Mouse (Mus musculus): ENCODE measurements at regions not wholly inside any gene's neighbourhood (a gene's known extent, or its start where the extent isn't known, plus 50 kb on each side); places are given as distances from the start of the nearest gene placed in this dataset.

DNA sequence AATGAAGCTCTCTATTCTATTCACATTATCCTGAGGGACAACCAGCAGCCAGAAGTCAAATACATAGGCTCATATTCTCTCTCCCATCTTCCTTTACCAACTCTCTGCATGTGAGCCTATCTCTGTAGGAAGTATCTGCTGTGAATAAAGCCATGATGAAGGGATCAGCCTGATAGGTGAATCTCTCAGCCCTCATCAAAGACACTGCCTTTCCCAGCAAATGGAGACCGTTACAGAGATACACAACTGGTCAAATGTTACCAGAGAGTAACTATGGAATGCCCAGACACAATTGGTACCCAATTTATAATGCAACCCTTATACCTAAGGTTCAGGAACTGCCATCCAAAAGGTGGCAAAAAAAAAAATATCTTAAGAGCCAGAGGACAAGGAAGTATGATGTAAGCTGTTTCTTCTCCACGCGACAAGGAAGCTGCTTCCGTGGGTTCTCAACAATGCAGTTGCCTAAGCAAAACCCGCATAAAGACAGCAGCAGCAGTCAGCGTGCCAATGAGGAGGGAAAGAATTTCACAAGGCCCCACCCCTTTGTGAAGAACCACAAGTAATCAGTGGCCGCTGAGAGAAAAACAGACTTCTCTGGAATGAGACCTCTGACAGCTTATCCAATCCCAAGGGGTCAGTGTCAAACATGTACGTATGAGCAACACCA, 248.9 kb downstream of the Dhx15 start:
- no peak for ATAC-seq
- Histone ChIP-seq H3K4me3 (no peak overlapping the region), H3K9me3 (replicated peaks) (no peaks in the 10 kb centered on the region), H3K27ac (no peak overlapping the region), H3K36me3 (ENCODE audit: poor library complexity, severe bottlenecking) (no peaks in the 10 kb centered on the region), H3K27me3 (no peaks in the 10 kb centered on the region), H3K4me1 (no peaks in the 10 kb centered on the region), H3K9ac (no peak overlapping the region), H3K4me2 (no peak overlapping the region)
- WGBS = 67% methylated on average over 8 of the region's 8 CpGs

GRCm38 (mm10) chr5:51938845-51939244, 251.5 kb downstream of the Dhx15 start:
- no peak for ATAC-seq
- Histone ChIP-seq H3K4me2 (no peak overlapping the region), H3K27me3 (no peaks in the 10 kb centered on the region), H3K4me1 (no peaks in the 10 kb centered on the region), H3K4me3 (no peak overlapping the region), H3K36me3 (ENCODE audit: poor library complexity, severe bottlenecking) (no peaks in the 10 kb centered on the region), H3K27ac (no peak overlapping the region), H3K9ac (no peak overlapping the region), H3K9me3 (replicated peaks) (no peaks in the 10 kb centered on the region)
- WGBS = 91% methylated on average over 6 of the region's 6 CpGs

- Histone ChIP-seq H3K27ac (no peak overlapping the region), H3K4me3 (no peak overlapping the region), H3K4me2 (no peak overlapping the region), H3K36me3 (ENCODE audit: poor library complexity, severe bottlenecking) (no peaks in the 10 kb centered on the region), H3K4me1 (no peaks in the 10 kb centered on the region), H3K27me3 (no peaks in the 10 kb centered on the region), H3K9me3 (replicated peaks) (no peaks in the 10 kb centered on the region), H3K9ac (no peak overlapping the region)
- 92% methylated on average over 6 of the region's 6 CpGs for WGBS
- ATAC-seq = no peak
Observed at GRCm38 (mm10) chr5:51937320-51937719, 253.0 kb downstream of the Dhx15 start.

GRCm38 (mm10) chr5:51935391-51936354, 254.6 kb downstream of the Dhx15 start:
- Histone ChIP-seq H3K9me3 (replicated peaks) (no peaks in the 10 kb centered on the region), H3K27me3 (no peaks in the 10 kb centered on the region), H3K27ac (no peak overlapping the region), H3K36me3 (ENCODE audit: poor library complexity, severe bottlenecking) (no peaks in the 10 kb centered on the region), H3K9ac (no peak overlapping the region), H3K4me3 (no peak overlapping the region), H3K4me1 (no peaks in the 10 kb centered on the region), H3K4me2 (no peak overlapping the region)
- no peak for ATAC-seq
- WGBS = 69% methylated on average over 17 of the region's 17 CpGs

GRCm38 (mm10) chr5:51934910-51935309, 255.4 kb downstream of the Dhx15 start:
- Histone ChIP-seq H3K9ac (no peak overlapping the region), H3K4me3 (no peak overlapping the region), H3K36me3 (ENCODE audit: poor library complexity, severe bottlenecking) (no peaks in the 10 kb centered on the region), H3K4me1 (0 out of 2 replicates have a peak, but pooled peaks cover under 1% of the 10 kb centered on the region), H3K9me3 (replicated peaks) (no peaks in the 10 kb centered on the region), H3K27me3 (no peaks in the 10 kb centered on the region), H3K27ac (no peak overlapping the region), H3K4me2 (no peak overlapping the region)
- ATAC-seq = no peak
- 89% methylated on average over 4 of the region's 4 CpGs for whole genome bisulfite sequencing

DNA sequence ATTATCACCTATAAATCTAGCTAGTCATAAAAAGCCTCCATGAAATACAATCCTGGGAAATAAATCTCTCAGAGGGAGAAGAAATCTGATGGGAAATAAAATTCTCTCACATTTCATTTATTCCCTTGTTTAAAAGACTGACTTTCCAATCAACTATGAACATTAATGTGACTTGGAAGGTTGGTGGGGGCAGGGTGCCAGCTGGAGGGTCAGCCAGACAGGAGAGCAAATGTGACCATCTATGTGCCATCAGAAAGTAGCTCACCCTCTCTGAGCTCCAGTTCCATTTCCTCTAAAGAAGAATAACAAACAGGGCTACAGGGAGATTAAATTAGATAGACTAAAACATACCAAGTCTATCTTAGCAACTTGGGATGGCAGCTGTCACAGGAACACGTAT, 257.0 kb downstream of the Dhx15 start:
- H3K4me1 ChIP-seq = peaks cover 5% of the 10 kb centered on the region; the same call in 1 of the 2 replicates
- H3K4me3 ChIP-seq = no peak overlapping the region
- no peak for ATAC-seq
- 86% methylated on average over 1 of the region's 1 CpGs for WGBS
- no peaks in the 10 kb centered on the region for H3K27me3 ChIP-seq
- no peak overlapping the region for H3K4me2 ChIP-seq
- no peak overlapping the region for H3K9ac ChIP-seq
- no peaks in the 10 kb centered on the region for H3K9me3 ChIP-seq (replicated peaks)
- no peaks in the 10 kb centered on the region for H3K36me3 ChIP-seq (ENCODE audit: poor library complexity, severe bottlenecking)
- H3K27ac ChIP-seq = no peak overlapping the region

DNA sequence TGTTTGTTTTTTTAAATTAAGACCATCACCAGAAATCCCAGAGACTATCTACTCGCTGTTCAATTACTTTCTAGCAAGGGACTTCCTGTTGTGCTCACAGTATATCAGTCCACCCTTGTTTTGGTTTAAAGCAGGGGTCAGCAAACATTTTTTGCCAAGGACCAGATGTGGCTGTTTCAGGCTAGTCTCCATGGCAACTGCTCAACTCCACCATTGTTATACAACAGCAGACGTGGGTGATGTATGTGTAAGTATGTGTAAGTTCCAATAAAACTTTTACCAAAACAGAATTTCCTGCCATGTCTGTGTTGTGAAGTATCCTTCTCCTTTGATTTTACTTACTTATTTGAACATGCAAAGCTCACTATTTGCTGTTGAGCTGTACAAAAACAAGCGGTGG, 259.9 kb downstream of the Dhx15 start:
- H3K9ac ChIP-seq = no peak overlapping the region
- H3K27ac ChIP-seq = no peak overlapping the region
- no peaks in the 10 kb centered on the region for H3K36me3 ChIP-seq (ENCODE audit: poor library complexity, severe bottlenecking)
- H3K4me1 ChIP-seq = peaks cover 5% of the 10 kb centered on the region; the same call in 1 of the 2 replicates
- no peaks in the 10 kb centered on the region for H3K9me3 ChIP-seq (replicated peaks)
- ATAC-seq = no peak
- no peak overlapping the region for H3K4me2 ChIP-seq
- H3K4me3 ChIP-seq = no peak overlapping the region
- WGBS = 81% methylated on average over 3 of the region's 3 CpGs
- no peaks in the 10 kb centered on the region for H3K27me3 ChIP-seq

GRCm38 (mm10) chr5:51928801-51929200, 261.5 kb downstream of the Dhx15 start:
- Histone ChIP-seq H3K4me1 (peaks cover 5% of the 10 kb centered on the region; the same call in 1 of the 2 replicates), H3K9ac (no peak overlapping the region), H3K27ac (no peak overlapping the region), H3K4me2 (no peak overlapping the region), H3K4me3 (no peak overlapping the region), H3K36me3 (ENCODE audit: poor library complexity, severe bottlenecking) (no peaks in the 10 kb centered on the region), H3K27me3 (no peaks in the 10 kb centered on the region), H3K9me3 (replicated peaks) (no peaks in the 10 kb centered on the region)
- 88% methylated on average over 3 of the region's 3 CpGs for WGBS
- no peak for ATAC-seq

DNA sequence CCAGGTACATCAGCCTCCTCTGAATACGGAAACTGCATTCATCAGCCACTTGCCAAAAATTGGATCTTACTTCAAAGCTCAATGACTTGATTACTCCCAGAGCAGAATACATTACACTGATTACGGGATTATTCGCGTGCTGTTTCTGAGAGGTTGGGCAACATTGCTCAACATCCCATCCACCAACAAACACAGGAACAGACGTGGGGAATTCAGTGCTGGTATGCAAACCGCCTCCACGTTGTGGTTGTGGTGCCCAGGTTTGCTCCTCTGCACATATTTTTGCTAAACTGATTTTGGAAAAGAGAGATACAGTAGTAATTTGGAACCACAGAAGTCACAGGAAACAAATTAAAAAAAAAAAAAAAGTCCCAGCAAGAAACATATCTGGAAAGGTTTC, 266.9 kb downstream of the Dhx15 start:
- Histone ChIP-seq H3K27me3 (no peaks in the 10 kb centered on the region), H3K4me1 (no peaks in the 10 kb centered on the region), H3K9ac (no peak overlapping the region), H3K27ac (no peak overlapping the region), H3K36me3 (ENCODE audit: poor library complexity, severe bottlenecking) (no peaks in the 10 kb centered on the region), H3K4me2 (no peak overlapping the region), H3K4me3 (no peak overlapping the region), H3K9me3 (replicated peaks) (no peaks in the 10 kb centered on the region)
- WGBS = 86% methylated on average over 7 of the region's 7 CpGs
- ATAC-seq = no peak

- H3K27ac ChIP-seq = no peak overlapping the region
- no peak for ATAC-seq
- no peaks in the 10 kb centered on the region for H3K36me3 ChIP-seq (ENCODE audit: poor library complexity, severe bottlenecking)
- no peak overlapping the region for H3K4me2 ChIP-seq
- H3K4me3 ChIP-seq = no peak overlapping the region
- no peaks in the 10 kb centered on the region for H3K4me1 ChIP-seq
- WGBS = 72% methylated on average over 5 of the region's 5 CpGs
- no peaks in the 10 kb centered on the region for H3K27me3 ChIP-seq
- no peak overlapping the region for H3K9ac ChIP-seq
- no peaks in the 10 kb centered on the region for H3K9me3 ChIP-seq (replicated peaks)
Observed at GRCm38 (mm10) chr5:51922973-51923372, 267.3 kb downstream of the Dhx15 start.

DNA sequence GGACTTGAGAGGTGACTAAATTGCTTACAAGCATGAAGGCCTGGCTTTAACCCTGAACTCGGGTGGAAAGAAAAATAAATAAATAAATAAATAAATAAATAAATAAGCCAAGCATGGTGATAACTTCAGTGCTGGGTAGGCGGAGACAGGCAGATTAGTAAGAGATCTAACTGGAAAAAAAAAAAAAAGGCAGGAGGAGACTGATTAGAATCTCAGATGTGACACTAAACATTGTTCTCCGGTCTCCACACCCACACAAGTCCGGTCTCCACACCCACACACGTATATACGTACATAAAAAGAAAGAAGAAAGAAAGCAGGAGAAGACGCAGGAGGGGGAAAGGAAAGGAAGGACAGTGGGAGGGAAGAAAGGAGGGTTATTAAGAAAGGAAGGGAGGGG, 267.8 kb downstream of the Dhx15 start:
- ATAC-seq = no peak

DNA sequence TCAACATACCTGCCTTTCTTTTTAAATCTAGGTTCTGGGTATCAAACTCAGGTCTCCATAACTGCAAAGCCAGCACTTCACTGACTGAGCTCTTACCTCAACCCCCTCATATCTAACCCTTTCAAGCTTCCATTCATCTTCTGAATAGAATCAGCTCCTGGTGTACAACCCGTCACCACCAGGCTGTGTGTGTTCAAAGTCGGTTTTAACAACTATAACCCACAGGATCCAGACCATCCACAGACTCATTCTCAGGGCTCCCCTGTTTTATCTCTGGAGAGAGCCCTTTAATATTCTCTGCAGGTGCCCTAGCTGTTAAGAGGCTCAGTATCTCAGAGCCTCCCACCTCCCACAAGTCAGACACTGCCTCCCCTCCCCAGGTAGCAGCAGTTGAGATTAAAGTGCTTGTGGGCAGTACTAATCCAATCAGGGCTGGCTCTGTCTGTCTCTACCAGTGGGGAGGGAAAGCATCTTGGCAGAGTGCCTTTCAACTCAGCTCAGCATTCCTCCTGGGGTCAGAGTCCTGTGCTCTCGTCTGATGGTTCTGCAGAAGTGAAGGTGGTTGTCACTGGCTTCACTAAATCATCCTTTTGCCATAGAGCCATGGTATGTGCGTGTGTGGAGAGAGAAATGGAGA, 272.4 kb downstream of the Dhx15 start:
- 16% methylated on average over 4 of the region's 4 CpGs for WGBS
- ATAC-seq = peak; percentile 59
- H3K27me3 ChIP-seq = no peaks in the 10 kb centered on the region

More for the DNA sequence above, 267.8 kb downstream of the Dhx15 start:
- 77% methylated on average over 7 of the region's 7 CpGs for WGBS
- Histone ChIP-seq H3K9me3 (replicated peaks) (no peaks in the 10 kb centered on the region), H3K4me2 (no peak overlapping the region), H3K27ac (no peak overlapping the region), H3K27me3 (no peaks in the 10 kb centered on the region), H3K4me1 (no peaks in the 10 kb centered on the region), H3K36me3 (ENCODE audit: poor library complexity, severe bottlenecking) (no peaks in the 10 kb centered on the region), H3K4me3 (no peak overlapping the region), H3K9ac (no peak overlapping the region)

More for the DNA sequence above, 272.4 kb downstream of the Dhx15 start:
- Histone ChIP-seq H3K9ac (no peak overlapping the region), H3K9me3 (replicated peaks) (no peaks in the 10 kb centered on the region), H3K4me2 (no peak overlapping the region), H3K4me3 (no peak overlapping the region), H3K27ac (no peak overlapping the region), H3K36me3 (ENCODE audit: poor library complexity, severe bottlenecking) (no peaks in the 10 kb centered on the region), H3K4me1 (no peaks in the 10 kb centered on the region)

Data from forebrain, embryonic 13.5 days (tissue).